Mouse (Mus musculus): ENCODE results near the gene Wdr43.
"Not testable (repeated sequence)": the region's sequence is repeated elsewhere in the genome, so short reads cannot be mapped to it uniquely, and the experiment has no call there.

The Wdr43 gene

DNA sequence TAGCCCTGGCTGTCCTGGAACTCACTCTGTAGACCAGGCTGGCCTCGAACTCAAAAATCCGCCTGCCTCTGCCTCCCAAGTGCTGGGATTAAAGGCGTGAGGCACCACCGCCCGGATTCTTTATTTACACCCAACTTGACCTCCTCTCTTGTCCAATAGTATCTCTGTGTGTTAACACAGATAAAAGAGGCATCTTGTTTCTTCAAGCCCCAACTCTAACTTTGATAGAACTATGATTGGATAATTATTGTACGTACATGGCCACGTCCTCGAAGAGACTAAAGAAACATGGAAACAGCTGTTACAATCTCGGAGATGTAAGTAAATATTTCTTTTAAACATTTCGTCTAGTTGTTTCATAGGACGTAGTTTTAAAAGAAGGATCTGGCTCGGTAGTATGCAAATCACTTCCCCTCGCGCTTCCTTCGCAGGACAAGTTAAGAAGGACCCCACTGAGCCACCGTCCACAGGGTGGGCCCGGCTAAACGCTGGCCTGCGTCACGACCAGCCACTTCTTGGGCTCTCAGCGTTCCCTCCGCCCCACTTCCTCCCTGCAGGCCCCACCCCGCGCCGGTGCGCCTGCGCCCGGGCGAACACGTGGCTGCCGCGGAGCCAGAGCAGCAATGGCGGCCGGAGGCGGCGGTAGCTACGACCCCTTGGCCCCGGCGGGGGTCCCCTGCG, at the start of gene Wdr43:
Wdr43 (plus strand) TSS at position 258 of the 681 bp plus-strand sequence.
- peak; percentile 96 for DNase-seq (ENCODE audit: low spot score)

DNA sequence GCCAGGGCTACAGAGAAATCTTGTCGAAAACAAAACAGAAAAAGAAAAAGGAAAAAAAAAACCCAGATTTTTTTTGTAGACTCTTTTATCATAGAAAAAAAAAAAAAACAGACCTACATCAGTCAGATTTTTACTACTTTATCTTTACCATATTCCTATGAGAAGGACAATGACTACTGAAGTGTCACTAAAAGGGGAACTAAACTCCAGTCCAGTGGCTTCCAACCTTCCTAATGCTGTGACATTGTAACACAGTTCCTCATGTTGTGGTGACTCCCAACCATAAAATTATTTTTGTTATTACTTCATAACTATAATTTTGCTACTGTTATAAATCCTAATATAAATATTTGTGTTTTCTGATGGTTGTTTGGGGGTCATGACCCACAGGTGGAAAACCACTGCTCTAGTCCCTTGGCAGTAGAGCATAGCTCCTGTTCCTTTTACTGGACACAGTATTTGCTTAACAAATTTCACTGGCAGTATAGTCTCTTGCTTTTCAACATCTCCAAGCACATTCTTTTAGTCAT, 36.5 kb upstream of the Wdr43 start:
- DNase-seq (ENCODE audit: low spot score), result no peak

- DNase-seq (ENCODE audit: low spot score), result no peak
Observed at GRCm38 (mm10) chr17:71597881-71598658, 17.6 kb upstream of the Wdr43 start.

DNA sequence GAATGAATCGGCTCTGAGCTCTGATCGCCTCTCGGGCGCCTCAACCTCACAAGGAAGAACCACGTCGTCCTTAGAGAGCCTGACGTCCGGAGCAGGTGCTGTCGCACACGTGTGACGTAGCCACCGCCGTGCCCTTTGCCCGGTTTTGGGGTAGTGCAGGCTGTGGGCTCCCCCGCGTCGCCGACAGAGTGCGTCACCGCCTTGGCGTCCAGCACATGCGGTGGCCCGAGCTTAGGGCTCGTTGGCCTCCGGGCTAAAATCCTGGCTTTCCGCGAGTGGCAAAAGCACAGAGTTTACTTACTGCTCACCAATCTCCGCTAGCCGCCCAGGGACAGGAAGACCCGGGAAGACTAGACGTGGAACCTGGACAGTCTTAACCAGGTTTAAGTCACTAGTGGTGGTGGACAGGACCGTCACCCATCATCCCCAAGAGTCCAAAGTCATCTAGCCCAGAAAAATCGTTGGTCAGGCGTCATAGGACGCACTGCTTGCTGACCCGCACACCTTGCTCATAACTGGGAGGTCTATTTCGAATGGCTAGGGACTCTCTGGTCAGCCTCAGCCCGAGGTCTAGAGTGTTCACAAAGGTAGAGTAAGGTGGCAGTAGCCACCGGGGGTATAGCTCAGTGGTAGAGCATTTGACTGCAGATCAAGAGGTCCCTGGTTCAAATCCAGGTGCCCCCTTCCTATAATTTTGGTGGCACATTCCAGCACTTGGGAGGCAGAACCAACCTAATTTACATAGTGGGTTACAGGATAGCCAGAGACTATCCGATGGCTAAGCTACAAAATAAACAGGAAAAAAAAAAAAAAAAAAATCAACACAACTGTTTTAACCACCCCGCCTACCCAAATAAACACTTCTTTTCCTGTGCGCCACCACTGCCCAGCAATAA, 16.8 kb upstream of the Wdr43 start:
- DNase-seq (ENCODE audit: low spot score), result peak; percentile 86

- DNase-seq (ENCODE audit: low spot score), result peak; percentile 19
Observed at GRCm38 (mm10) chr17:71616319-71617032, 781 bp downstream of the Wdr43 start.

DNA sequence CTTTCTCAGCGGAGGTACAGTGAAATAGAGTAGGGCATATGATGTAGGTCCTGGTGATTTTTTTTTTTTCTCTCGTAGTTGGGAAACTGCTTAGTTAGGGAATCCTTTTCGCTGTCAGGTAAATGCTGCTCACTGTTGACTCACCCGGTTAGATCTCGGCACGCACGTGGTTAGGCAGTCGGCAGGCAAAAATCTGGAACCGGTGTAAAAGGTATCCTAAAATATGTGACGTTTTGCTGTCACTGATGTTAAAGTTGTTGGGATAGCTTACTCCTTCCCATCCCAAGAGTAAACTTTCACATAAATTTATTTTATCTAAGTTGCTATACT, 1.3 kb downstream of the Wdr43 start:
- DNase-seq (ENCODE audit: low spot score), result no peak

DNA sequence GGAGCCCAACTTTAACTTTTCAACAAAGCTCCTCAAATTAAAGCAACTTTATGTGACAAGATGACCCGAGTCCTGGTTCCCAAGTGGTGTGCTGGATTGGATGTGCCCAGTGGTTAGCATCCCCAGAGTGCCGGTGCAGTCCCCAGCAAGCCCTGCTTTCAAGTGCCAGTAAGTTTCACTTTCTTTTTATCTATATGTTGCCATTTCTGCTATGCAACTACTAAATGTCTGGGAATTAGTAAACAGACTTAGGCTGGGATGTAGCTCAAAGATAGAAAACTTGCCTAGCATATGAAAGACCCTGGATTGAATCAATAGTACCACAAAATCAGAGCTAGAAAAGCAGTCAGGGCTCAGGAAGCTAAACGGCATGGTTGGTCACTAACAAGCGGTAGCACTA, 2.3 kb downstream of the Wdr43 start:
- DNase-seq (ENCODE audit: low spot score), result no peak

- no peak for DNase-seq (ENCODE audit: low spot score)
Observed at GRCm38 (mm10) chr17:71631806-71632205, 16.1 kb downstream of the Wdr43 start.

DNA sequence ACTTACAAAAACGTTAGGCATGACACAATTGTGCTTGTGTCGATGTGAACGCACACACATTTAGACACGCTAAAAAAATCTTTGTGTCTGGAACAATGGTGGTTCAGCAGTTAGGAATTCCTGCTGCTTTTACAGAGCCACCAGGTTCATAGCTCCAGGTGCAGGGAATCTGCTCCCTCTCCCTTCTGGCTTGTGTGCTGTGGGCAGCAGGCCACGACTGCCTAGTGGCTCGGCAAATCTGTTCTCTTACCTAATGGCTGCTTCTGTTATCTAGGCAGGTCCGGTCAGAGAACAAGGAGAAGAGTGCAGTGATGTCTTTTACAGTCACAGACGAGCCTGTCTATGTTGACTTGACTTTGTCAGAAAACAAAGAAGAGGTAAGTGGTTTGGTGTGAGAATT, 17.7 kb downstream of the Wdr43 start:
- DNase-seq (ENCODE audit: low spot score), result no peak

GRCm38 (mm10) chr17:71636786-71637185, 21.1 kb downstream of the Wdr43 start:
- DNase-seq (ENCODE audit: low spot score), result no peak

- DNase-seq (ENCODE audit: low spot score), result no peak
Observed at GRCm38 (mm10) chr17:71637750-71638265, 22.1 kb downstream of the Wdr43 start.

DNA sequence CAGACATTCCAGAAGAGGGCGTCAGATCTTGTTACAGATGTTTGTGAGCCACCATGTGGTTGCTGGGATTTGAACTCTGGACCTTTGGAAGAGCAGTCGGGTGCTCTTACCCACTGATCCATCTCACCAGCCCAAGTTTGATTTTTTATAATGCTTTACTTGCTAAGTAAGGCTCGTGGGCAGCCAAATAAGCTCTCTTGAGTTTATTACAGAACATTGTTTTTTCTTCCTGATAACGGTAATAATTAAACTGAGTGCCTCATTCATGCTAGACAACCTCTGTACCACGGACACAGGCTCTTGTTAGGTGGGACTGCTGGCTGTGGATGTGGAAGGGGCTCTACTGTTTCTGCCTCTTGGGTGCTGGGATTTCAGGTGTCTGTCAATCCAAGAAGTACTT, 23.4 kb downstream of the Wdr43 start:
- not testable (repeated sequence) for DNase-seq (ENCODE audit: low spot score)

DNA sequence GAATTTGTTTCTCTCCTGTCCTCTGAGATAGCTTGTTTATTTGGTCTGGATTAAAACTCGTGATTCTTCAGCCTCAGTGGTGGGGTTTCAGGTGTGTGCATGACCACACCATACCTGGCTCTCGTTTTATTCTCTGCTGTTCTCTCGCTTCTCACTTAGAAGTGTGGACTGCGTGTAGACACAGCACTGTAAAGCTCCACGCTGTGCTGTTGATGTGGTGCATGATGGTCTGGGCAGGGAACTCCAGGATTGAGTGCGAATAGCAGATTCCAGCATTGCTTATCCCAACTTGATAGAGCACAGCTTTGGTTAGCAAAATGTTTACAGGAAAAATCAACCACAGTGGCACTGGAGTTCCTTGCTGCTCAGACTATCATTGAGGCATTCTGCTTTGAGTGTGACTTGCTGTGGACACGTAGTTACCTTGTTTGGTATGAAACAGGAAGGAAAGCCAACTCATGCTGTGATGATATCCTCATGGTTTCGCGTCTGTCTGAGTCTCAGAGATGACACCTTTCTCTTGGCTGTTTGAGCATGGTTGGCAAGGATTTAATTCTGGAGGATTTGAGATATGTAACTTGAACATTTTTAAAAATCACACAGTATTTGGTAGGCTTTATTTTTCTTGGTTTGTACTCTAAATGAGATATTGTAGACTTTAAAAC, 24.9 kb downstream of the Wdr43 start:
- DNase-seq (ENCODE audit: low spot score), result no peak

DNA sequence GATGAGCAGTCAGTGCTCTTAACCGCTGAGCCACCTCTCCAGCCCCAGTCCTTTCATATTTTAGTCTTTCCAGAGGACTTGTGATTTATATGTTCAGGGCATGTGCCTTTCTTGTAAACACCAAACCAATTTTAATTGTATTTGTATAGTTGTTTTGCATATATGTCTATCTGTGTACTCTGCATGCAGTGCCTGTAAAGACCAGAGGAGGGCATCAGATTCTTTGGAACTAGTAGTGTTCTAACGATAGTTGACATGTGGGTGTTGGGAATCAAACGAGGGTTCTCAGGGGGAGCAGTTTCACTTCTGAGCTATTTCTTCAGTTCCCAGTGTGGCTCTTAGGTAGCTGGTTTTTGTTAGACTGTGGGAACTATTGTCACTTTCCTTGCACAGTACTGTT, 26.5 kb downstream of the Wdr43 start:
- no peak for DNase-seq (ENCODE audit: low spot score)

DNA sequence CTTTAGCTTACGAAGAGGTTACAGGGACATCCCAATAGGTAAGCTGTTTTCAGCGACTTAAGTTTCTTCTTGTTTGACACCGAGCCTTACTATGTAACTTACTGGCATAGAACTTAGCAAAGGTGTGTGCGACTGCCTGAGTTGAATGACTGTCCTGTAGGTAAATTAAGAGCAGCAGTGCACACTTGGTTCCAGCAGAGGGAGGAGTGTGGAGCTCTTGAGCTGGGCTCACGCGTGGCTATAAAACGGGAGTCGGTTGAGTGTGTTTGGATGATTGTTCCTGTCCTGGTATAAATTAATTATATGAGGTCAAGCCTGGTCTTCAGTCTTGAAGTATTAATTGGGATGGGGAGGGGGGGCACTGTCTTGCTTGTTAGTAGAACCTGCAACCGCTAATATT, 34.3 kb downstream of the Wdr43 start:
- no peak for DNase-seq (ENCODE audit: low spot score)

- no peak for DNase-seq (ENCODE audit: low spot score)
Observed at GRCm38 (mm10) chr17:71652495-71652894, 36.8 kb downstream of the Wdr43 start.

DNA sequence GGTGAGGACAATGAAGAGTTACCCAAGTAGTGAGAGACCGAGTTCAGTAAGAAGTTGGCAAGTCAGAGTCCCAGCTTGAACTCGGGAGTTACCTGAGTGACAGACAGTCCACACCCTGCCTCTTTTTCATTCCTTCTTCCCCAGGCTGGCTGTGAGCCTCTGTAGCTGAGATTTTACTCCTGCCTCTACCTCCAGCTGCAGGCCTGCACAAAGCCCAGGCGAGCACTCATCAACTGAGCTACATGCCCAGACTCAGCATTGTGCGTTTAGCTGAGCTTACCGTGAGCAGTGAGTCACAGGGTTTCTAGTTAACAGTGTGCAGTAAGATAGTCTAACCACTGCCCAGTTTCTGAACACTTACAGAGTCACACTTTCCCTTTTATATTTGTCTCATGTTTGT, 37.2 kb downstream of the Wdr43 start:
- DNase-seq (ENCODE audit: low spot score), result no peak

- DNase-seq (ENCODE audit: low spot score), result no peak
Observed at GRCm38 (mm10) chr17:71657521-71657920, 41.8 kb downstream of the Wdr43 start.

GRCm38 (mm10) chr17:71658666-71659065, 43.0 kb downstream of the Wdr43 start:
- no peak for DNase-seq (ENCODE audit: low spot score)

DNA sequence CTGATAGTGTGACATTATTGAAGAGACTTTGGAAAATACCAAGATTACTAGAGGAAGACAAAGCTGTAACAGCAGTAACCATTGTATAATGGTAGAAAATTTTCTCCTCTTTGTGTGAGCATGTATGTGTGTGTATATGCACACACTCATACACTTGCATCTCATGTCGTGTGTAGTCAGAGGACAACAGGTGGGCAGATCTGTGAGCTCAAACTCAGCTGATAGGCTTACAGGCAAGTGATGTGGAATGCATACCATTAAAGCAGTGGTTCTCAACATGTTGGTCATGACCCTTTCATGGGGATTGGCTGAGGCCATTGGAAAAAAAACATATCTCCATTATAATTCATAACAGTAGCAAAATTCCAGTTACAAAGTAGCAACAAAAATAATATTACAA, 44.7 kb downstream of the Wdr43 start:
- no peak for DNase-seq (ENCODE audit: low spot score)

GRCm38 (mm10) chr17:71662751-71663250, 47.1 kb downstream of the Wdr43 start:
- DNase-seq (ENCODE audit: low spot score), result peak; percentile 60

Measured in ovary, postnatal 36 days (tissue).